Mouse (Mus musculus) forebrain, embryonic 11.5 days (tissue): ENCODE results near the gene Bach2. TPM values are rescaled to one million over a fixed set of nuclear protein-coding genes. Genes with fewer than 3 reads are reported as not detected.

ENCODE experiments used
- ATAC-seq: fragments of 200-750 bp; cut with Nextera tagmentation; replicated peaks from 2 replicates; pipeline ENCODE4 v1.8.0; 2017; ENCODE audit warnings: moderate TSS enrichment; ENCODE audit not compliant: low FRiP score
- DNase-seq: peaks from one replicate; pipeline ENCODE4 v3.0.0-alpha.2; 2017; ENCODE audit warnings: low spot score
- H3K27ac ChIP-seq: fragments of 300-500 bp; sonication (generic); 2 replicates; pipeline ENCODE4 v1.5.1; 2014; ENCODE audit warnings: low read depth, low read length
- H3K27me3 ChIP-seq: fragments of 300-500 bp; sonication (generic); 2 replicates; pipeline ENCODE4 v1.6.1; 2014; ENCODE audit warnings: mild to moderate bottlenecking, low read length, mixed read lengths; ENCODE audit not compliant: control insufficient read depth, insufficient read depth
- H3K36me3 ChIP-seq: fragments of 300-500 bp; sonication (generic); 2 replicates; pipeline ENCODE4 v1.6.1; 2014; ENCODE audit warnings: mild to moderate bottlenecking, low read length, moderate library complexity, mixed read lengths; ENCODE audit not compliant: control insufficient read depth, insufficient read depth
- H3K4me1 ChIP-seq: fragments of 300-500 bp; sonication (generic); replicated peaks from 2 replicates; pipeline ENCODE4 v1.6.1; 2014; ENCODE audit warnings: low read length, mixed read lengths; ENCODE audit not compliant: control insufficient read depth, insufficient read depth
- H3K4me2 ChIP-seq: fragments of 300-500 bp; sonication (generic); 2 replicates; pipeline ENCODE4 v1.6.1; 2014; ENCODE audit warnings: low read depth, mild to moderate bottlenecking, low read length, moderate library complexity, mixed read lengths; ENCODE audit not compliant: severe bottlenecking
- H3K4me3 ChIP-seq: fragments of 300-500 bp; sonication (generic); 2 replicates; pipeline ENCODE4 v1.5.1; 2014; ENCODE audit warnings: low read depth, low read length
- H3K9ac ChIP-seq: fragments of 300-500 bp; sonication (generic); 2 replicates; pipeline ENCODE4 v1.6.1; 2014; ENCODE audit warnings: low read length
- H3K9me3 ChIP-seq: fragments of 300-500 bp; sonication (generic); 2 replicates; pipeline ENCODE4 v1.6.1; 2016; ENCODE audit warnings: low read length, mixed read lengths; ENCODE audit not compliant: control insufficient read depth
- WGBS: fragments of 180-500 bp; shearing (Covaris S2); extraction: QIAGEN DNeasy Blood & Tissue Kit; methylation state at CpG from one replicate; pipeline ENCODE4 v1.1.7; 2014; 5-methylcytosine and 5-hydroxymethylcytosine counted together
- polyA plus RNA-seq: library from polyadenylated mRNA; unstranded; fragments of >200 nt; fragmentation: Nextera tagmentation; extraction: Ambion mirVana; gene quantifications from 2 replicates; pipeline ENCODE4 v1.2.1, GENCODE M21; 2014

Bach2 gene
- polyA plus RNA-seq, 1 experiment from 2014 or later = 16.2 TPM

GRCm38 (mm10) chr4:32385623-32386022 lies 147.0 kb downstream of the Bach2 start:
- Histone ChIP-seq H3K4me1 (0 out of 2 replicates have a peak, but pooled peaks cover 5% of the 10 kb centered on the region), H3K4me2 (no peak overlapping the region), H3K4me3 (no peak overlapping the region), H3K36me3 (no peaks in the 10 kb centered on the region), H3K9ac (no peak overlapping the region), H3K27ac (no peak overlapping the region), H3K9me3 (no peaks in the 10 kb centered on the region), H3K27me3 (no peaks in the 10 kb centered on the region)
- no peak for ATAC-seq
- no peak for DNase-seq
- 91% methylated on average over 14 of the region's 14 CpGs for WGBS

- no peak overlapping the region for H3K4me2 ChIP-seq
- H3K9me3 ChIP-seq = no peaks in the 10 kb centered on the region
- 0 out of 2 replicates have a peak, but pooled peaks cover 5% of the 10 kb centered on the region for H3K4me1 ChIP-seq
- H3K36me3 ChIP-seq = no peaks in the 10 kb centered on the region
- H3K27ac ChIP-seq = no peak overlapping the region
- H3K4me3 ChIP-seq = no peak overlapping the region
- ATAC-seq (no peak), DNase-seq (no peak)
- 82% methylated on average over 10 of the region's 10 CpGs for WGBS
- H3K27me3 ChIP-seq = no peaks in the 10 kb centered on the region
- no peak overlapping the region for H3K9ac ChIP-seq
Measured at GRCm38 (mm10) chr4:32386346-32386745, 147.7 kb downstream of the Bach2 start.

GRCm38 (mm10) chr4:32386931-32387330 lies 148.3 kb downstream of the Bach2 start:
- DNase-seq = no peak
- Histone ChIP-seq H3K4me3 (no peak overlapping the region), H3K36me3 (no peaks in the 10 kb centered on the region), H3K27ac (no peak overlapping the region), H3K4me2 (no peak overlapping the region), H3K9me3 (no peaks in the 10 kb centered on the region), H3K27me3 (no peaks in the 10 kb centered on the region), H3K9ac (no peak overlapping the region), H3K4me1 (0 out of 2 replicates have a peak, but pooled peaks cover 5% of the 10 kb centered on the region)
- 89% methylated on average over 8 of the region's 8 CpGs for WGBS
- no peak for ATAC-seq

DNA sequence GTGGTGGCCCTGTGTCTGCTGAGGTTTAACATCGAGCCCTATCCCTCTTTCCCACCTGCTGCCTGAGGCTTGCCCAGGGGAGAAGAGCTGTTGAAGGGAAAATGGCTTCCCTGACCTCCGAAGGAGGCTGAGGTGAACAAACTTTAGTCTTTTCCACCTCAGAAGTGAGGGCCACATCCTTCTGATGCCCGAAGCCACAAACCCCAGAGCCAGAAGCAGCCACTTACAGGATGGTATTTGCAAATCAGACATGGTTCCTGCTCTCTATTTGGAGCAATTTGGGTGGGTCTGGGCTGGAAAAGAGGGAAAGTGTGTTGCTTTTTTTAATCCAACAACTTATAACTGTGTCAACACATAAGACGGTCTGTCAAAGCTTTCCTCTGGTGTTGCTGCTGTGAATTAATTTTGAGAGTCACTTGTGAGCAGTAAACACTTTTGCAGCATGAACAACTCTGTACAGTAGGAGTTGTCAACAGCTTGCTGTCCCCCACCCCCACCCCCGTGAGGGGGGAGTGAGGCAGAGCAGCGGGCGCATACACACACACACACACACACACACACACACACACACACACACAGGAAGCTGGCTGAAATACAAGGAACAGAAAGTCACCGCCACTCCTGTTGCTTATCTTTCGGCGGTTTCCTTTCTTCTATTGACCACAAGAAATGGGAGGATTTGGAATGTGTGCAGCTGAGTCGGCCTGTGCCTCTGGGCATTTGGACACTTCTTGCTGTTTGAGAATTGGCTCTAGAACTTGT lies 149.1 kb downstream of the Bach2 start:
- Histone ChIP-seq H3K9ac (no peak overlapping the region), H3K36me3 (no peaks in the 10 kb centered on the region), H3K27me3 (no peaks in the 10 kb centered on the region), H3K4me2 (no peak overlapping the region), H3K9me3 (no peaks in the 10 kb centered on the region), H3K4me1 (0 out of 2 replicates have a peak, but pooled peaks cover 5% of the 10 kb centered on the region), H3K4me3 (no peak overlapping the region), H3K27ac (no peak overlapping the region)
- WGBS = 64% methylated on average over 11 of the region's 11 CpGs
- ATAC-seq (no peak), DNase-seq (no peak)

- WGBS = 90% methylated on average over 9 of the region's 9 CpGs
- Histone ChIP-seq H3K4me2 (no peak overlapping the region), H3K36me3 (no peaks in the 10 kb centered on the region), H3K9ac (no peak overlapping the region), H3K27ac (no peak overlapping the region), H3K9me3 (no peaks in the 10 kb centered on the region), H3K27me3 (no peaks in the 10 kb centered on the region), H3K4me3 (no peak overlapping the region), H3K4me1 (0 out of 2 replicates have a peak, but pooled peaks cover 5% of the 10 kb centered on the region)
- no peak for DNase-seq
- ATAC-seq = no peak
Measured at GRCm38 (mm10) chr4:32388564-32388963, 150.0 kb downstream of the Bach2 start.

- ATAC-seq = no peak
- no peak overlapping the region for H3K9ac ChIP-seq
- H3K4me2 ChIP-seq = no peak overlapping the region
- H3K27me3 ChIP-seq = no peaks in the 10 kb centered on the region
- no peaks in the 10 kb centered on the region for H3K9me3 ChIP-seq
- WGBS = 73% methylated on average over 14 of the region's 14 CpGs
- H3K36me3 ChIP-seq = no peaks in the 10 kb centered on the region
- DNase-seq = no peak
- H3K27ac ChIP-seq = no peak overlapping the region
- H3K4me3 ChIP-seq = no peak overlapping the region
- 0 out of 2 replicates have a peak, but pooled peaks cover 8% of the 10 kb centered on the region for H3K4me1 ChIP-seq
Measured at GRCm38 (mm10) chr4:32389107-32389800, 150.7 kb downstream of the Bach2 start.

GRCm38 (mm10) chr4:32391260-32391659 lies 152.7 kb downstream of the Bach2 start:
- H3K4me3 ChIP-seq = no peak overlapping the region
- DNase-seq (no peak), ATAC-seq (no peak)
- H3K27ac ChIP-seq = no peak overlapping the region
- no peak overlapping the region for H3K4me2 ChIP-seq
- H3K9ac ChIP-seq = no peak overlapping the region
- no peaks in the 10 kb centered on the region for H3K36me3 ChIP-seq
- H3K27me3 ChIP-seq = no peaks in the 10 kb centered on the region
- H3K4me1 ChIP-seq = 0 out of 2 replicates have a peak, but pooled peaks cover 9% of the 10 kb centered on the region
- H3K9me3 ChIP-seq = no peaks in the 10 kb centered on the region
- WGBS = 94% methylated on average over 8 of the region's 8 CpGs

DNA sequence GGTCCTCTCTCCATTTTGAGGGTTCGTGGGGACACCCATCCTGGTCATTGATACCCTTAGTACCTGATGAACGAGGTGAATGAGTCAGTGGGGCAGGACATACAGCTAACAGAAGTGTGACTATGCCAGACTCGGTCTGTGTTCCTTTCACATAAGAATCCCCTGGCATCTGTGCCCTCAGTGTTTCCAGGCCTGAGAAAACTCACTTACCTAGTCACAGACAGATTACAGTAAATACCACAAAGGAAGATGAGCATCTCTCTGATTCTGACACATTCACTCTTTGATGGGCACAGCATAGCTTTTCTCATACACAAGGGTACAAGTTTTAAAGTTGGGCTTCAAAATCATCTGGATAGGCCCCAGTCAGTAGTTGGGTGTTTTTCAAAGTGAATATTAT lies 154.6 kb downstream of the Bach2 start:
- Histone ChIP-seq H3K4me2 (no peak overlapping the region), H3K36me3 (no peaks in the 10 kb centered on the region), H3K4me3 (no peak overlapping the region), H3K27me3 (no peaks in the 10 kb centered on the region), H3K9me3 (no peaks in the 10 kb centered on the region), H3K4me1 (0 out of 2 replicates have a peak, but pooled peaks cover 9% of the 10 kb centered on the region), H3K9ac (no peak overlapping the region), H3K27ac (no peak overlapping the region)
- DNase-seq (no peak), ATAC-seq (no peak)
- 83% methylated on average over 3 of the region's 3 CpGs for WGBS
